Mouse (Mus musculus): ENCODE measurements around the gene Tbcc. TPM values are rescaled to one million over a fixed set of nuclear protein-coding genes. Genes with fewer than 3 reads are reported as not detected.
A peak's percentile ranks its signal among the peaks of the same experiment; 100 is the strongest.

Gene Tbcc
- polyA plus RNA-seq, 2 experiments = 27.8 to 63.3 TPM

DNA sequence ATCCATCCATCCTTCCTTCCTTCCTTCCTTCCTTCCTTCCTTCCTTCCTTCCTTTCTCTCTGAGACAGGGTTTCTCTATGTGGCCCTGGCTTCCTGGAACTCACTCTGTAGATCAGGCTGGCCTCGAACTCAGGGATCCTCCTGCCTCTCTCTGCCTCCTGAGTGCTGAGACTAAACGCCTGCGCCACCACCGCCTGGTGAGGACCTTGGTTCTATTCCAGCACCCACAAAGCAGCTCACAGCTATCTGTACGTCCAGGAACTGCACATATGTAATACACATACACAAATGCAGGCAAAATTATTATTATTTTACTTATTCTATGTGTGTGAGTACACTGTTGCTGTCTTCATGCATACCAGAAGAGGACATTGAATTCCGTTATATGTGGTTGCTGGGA lies 5.7 kb upstream of the Tbcc start:
- Histone ChIP-seq H3K27ac (replicated peaks; ENCODE audit: low read depth, low read length) (no peak overlapping the region), H3K4me3 (replicated peaks; ENCODE audit: low read length) (no peak overlapping the region), H3K4me2 (replicated peaks; ENCODE audit: low read depth, low read length, severe bottlenecking) (no peak overlapping the region), H3K36me3 (ENCODE audit: control insufficient read depth, insufficient read depth, low read length) (no peaks in the 10 kb centered on the region), H3K27me3 (ENCODE audit: control insufficient read depth, insufficient read depth, low read length) (no peaks in the 10 kb centered on the region), H3K9me3 (ENCODE audit: control insufficient read depth, low read length) (no peaks in the 10 kb centered on the region), H3K4me1 (ENCODE audit: control insufficient read depth, insufficient read depth, low read length) (0 out of 2 replicates have a peak, but pooled peaks cover 5% of the 10 kb centered on the region), H3K9ac (ENCODE audit: low read depth, low read length, severe bottlenecking) (no peak overlapping the region)
- DNase-seq (ENCODE audit: low spot score) (no peak), ATAC-seq (ENCODE audit: low FRiP score, low read depth) (no peak)
- WGBS = 93% methylated on average over 6 of the region's 6 CpGs
- no peak for TF ChIP-seq POLR2A (IDR thresholded peaks at IDR 0.05; ENCODE audit: borderline replicate concordance, extremely low read depth, insufficient read depth, insufficient read length)

DNA sequence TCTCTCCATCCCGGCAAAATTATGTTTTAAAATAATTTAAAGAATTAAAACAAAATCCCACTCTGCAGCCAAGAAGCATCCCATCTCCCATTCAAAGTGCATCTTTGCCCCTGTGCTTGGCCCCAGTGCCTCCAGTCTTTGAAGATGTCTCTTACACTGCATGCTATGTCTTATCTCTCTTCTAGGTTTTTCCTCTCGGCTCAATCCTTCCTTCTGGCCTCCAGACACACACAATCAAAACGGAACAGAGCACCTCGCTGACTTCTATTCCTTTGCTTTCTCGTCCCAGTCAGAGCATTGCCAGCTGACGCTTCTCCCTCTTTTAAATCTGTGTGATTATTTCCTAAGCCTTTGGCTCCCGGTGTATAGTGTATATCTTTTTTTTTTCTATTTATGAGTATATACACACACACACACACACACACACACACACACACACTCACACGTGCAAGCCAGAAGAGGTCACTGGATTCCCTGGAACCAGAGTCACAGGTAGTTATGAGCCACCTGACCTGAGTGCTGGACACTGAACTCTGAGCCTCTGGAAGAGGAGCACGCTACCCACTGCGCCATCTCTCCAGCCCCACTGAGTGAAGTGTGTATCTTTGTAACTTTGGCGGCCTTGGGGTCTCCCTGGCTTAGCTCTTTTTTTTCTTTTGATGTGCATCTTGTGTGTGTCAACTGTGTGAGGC lies 5.1 kb upstream of the Tbcc start:
- no peaks in the 10 kb centered on the region for H3K36me3 ChIP-seq (ENCODE audit: control insufficient read depth, insufficient read depth, low read length)
- TF ChIP-seq POLR2A (IDR thresholded peaks at IDR 0.05; ENCODE audit: borderline replicate concordance, extremely low read depth, insufficient read depth, insufficient read length) = no peak
- no peak overlapping the region for H3K9ac ChIP-seq (ENCODE audit: low read depth, low read length, severe bottlenecking)
- H3K4me3 ChIP-seq (replicated peaks; ENCODE audit: low read length) = no peak overlapping the region
- no peak overlapping the region for H3K27ac ChIP-seq (replicated peaks; ENCODE audit: low read depth, low read length)
- no peaks in the 10 kb centered on the region for H3K9me3 ChIP-seq (ENCODE audit: control insufficient read depth, low read length)
- H3K27me3 ChIP-seq (ENCODE audit: control insufficient read depth, insufficient read depth, low read length) = no peaks in the 10 kb centered on the region
- no peak for DNase-seq (ENCODE audit: low spot score)
- no peak for ATAC-seq (ENCODE audit: low FRiP score, low read depth)
- 0 out of 2 replicates have a peak, but pooled peaks cover 5% of the 10 kb centered on the region for H3K4me1 ChIP-seq (ENCODE audit: control insufficient read depth, insufficient read depth, low read length)
- no peak overlapping the region for H3K4me2 ChIP-seq (replicated peaks; ENCODE audit: low read depth, low read length, severe bottlenecking)
- WGBS = 80% methylated on average over 11 of the region's 11 CpGs

DNA sequence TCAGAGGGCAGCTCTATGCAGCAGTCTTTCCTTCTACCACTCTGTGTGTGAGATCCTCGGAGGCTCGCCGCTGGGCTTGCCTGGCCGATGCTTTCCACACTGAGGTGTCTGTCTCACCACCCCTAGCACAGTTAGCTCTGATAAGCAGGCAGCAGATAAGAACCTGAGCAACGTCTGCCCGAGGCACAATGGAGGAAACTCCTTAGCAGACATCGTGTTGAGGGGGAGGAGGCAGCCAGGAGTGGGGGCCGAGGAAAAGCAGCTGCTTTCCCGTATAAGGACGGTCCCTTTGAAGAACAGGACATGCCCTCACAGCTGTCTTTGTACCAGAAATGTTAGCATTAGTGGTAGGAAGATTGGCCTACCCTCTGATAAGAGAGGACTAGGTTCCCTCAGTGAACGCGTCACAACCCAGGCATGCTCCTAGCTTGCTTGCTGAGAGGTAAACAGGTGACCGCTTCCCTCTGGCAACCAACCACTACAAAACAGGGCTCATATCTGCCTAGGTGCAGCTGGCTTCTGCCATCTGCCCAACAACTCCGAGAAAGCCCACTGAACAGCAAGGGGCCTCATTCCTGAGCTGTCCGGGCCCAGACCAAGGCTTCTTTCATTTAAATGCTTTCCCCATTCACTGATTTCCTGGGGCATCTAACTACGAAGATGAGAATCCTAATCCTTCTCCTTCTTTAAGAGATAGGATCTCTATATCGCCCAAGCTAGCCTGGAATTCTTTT lies 4.4 kb upstream of the Tbcc start:
- Histone ChIP-seq H3K36me3 (ENCODE audit: control insufficient read depth, insufficient read depth, low read length) (no peaks in the 10 kb centered on the region), H3K9me3 (ENCODE audit: control insufficient read depth, low read length) (no peaks in the 10 kb centered on the region), H3K9ac (ENCODE audit: low read depth, low read length, severe bottlenecking) (no peak overlapping the region), H3K27me3 (ENCODE audit: control insufficient read depth, insufficient read depth, low read length) (no peaks in the 10 kb centered on the region), H3K4me3 (replicated peaks; ENCODE audit: low read length) (no peak overlapping the region), H3K27ac (replicated peaks; ENCODE audit: low read depth, low read length) (no peak overlapping the region), H3K4me2 (replicated peaks; ENCODE audit: low read depth, low read length, severe bottlenecking) (no peak overlapping the region), H3K4me1 (ENCODE audit: control insufficient read depth, insufficient read depth, low read length) (0 out of 2 replicates have a peak, but pooled peaks cover 5% of the 10 kb centered on the region)
- no peak for ATAC-seq (ENCODE audit: low FRiP score, low read depth)
- 42% methylated on average over 17 of the region's 17 CpGs for WGBS
- no peak for DNase-seq (ENCODE audit: low spot score)
- TF ChIP-seq POLR2A (IDR thresholded peaks at IDR 0.05; ENCODE audit: borderline replicate concordance, extremely low read depth, insufficient read depth, insufficient read length) = no peak

DNA sequence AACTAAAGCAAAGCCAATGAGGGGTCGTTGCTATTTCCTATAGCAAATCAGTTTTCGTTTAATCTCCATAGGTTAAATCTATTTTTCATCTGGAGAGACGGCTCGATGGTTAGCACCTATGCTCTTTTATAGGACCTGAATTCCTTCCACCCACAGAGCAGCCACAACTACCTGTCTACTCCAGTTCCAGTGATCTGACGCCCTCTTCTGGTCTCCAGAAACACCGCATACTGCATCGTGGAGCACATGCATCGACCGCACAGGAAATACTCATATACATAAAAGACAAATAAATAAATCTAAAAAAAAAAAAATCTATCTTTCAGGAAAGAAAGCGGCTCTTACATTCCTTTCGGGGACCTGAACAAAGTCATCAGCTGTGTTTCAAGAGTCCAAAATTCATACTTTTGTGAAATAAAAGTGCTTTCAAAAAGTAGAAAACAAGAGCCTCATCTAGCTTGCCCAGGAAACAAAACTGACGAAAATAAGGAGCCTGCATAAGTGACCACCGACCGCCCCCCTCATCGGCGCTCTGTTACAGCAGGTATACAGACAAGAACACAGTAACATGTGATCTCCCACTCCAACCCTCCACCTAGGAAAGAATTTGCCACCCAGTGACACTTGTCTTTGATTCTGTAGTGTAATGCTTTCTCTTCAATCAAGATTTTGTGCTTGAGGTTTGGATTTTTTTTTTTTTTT lies 1.8 kb upstream of the Tbcc start:
- peak; percentile 54 for DNase-seq (ENCODE audit: low spot score)
- Histone ChIP-seq H3K27me3 (ENCODE audit: control insufficient read depth, insufficient read depth, low read length) (no peaks in the 10 kb centered on the region), H3K27ac (replicated peaks; ENCODE audit: low read depth, low read length) (peak overlapping the region; percentile 98), H3K4me1 (ENCODE audit: control insufficient read depth, insufficient read depth, low read length) (peaks cover 22% of the 10 kb centered on the region), H3K36me3 (ENCODE audit: control insufficient read depth, insufficient read depth, low read length) (no peaks in the 10 kb centered on the region), H3K4me3 (replicated peaks; ENCODE audit: low read length) (peak overlapping the region; percentile 91), H3K9me3 (ENCODE audit: control insufficient read depth, low read length) (no peaks in the 10 kb centered on the region), H3K4me2 (replicated peaks; ENCODE audit: low read depth, low read length, severe bottlenecking) (peak overlapping the region; percentile 64), H3K9ac (ENCODE audit: low read depth, low read length, severe bottlenecking) (peak overlapping the region; percentile 81)
- TF ChIP-seq POLR2A (IDR thresholded peaks at IDR 0.05; ENCODE audit: borderline replicate concordance, extremely low read depth, insufficient read depth, insufficient read length) = no peak
- ATAC-seq (ENCODE audit: low FRiP score, low read depth) = no peak
- WGBS = 33% methylated on average over 16 of the region's 16 CpGs

DNA sequence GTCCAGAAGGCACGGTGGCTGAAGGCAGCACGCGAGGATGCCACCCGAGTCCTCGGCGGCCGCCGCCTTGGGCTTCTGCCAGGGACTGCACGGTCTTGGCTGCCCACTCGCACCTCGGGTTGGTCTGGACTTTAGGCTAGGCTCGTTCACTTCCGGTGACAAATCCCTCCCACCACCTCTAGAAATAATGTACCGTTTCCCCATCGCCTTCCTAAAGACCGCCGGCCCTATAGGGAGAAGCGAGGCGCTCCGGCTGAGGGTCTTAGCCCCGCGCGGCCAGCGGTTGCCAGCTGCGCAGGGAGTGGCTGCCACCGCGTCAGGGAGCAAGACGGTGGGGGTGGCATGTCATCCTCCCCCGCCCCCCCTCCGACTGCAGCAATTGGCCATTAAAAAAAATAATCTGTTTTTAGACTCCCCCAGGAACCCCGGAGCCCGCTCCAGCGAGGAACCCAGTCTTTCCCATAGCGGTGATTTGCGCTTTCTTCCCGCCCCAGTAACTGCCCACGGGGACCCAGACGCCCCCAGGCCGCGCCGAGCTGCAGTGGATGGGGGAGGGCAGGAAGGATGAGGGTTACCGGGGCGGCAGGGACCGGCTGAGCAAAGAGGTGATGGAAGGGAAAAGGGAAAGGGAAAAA lies 917 bp upstream of the Tbcc start:
- Histone ChIP-seq H3K9me3 (ENCODE audit: control insufficient read depth, low read length) (no peaks in the 10 kb centered on the region), H3K27me3 (ENCODE audit: control insufficient read depth, insufficient read depth, low read length) (no peaks in the 10 kb centered on the region), H3K36me3 (ENCODE audit: control insufficient read depth, insufficient read depth, low read length) (no peaks in the 10 kb centered on the region; the same call in 1 of the 2 replicates), H3K4me1 (ENCODE audit: control insufficient read depth, insufficient read depth, low read length) (peaks cover 22% of the 10 kb centered on the region), H3K9ac (ENCODE audit: low read depth, low read length, severe bottlenecking) (peak overlapping the region; percentile 81), H3K4me2 (replicated peaks; ENCODE audit: low read depth, low read length, severe bottlenecking) (peak overlapping the region; percentile 64), H3K4me3 (replicated peaks; ENCODE audit: low read length) (peak overlapping the region; percentile 91), H3K27ac (replicated peaks; ENCODE audit: low read depth, low read length) (peak overlapping the region; percentile 98)
- ATAC-seq (ENCODE audit: low FRiP score, low read depth) (peak; percentile 28), DNase-seq (ENCODE audit: low spot score) (peak; percentile 72)
- under 1% methylated on average over 39 of the region's 44 CpGs for WGBS
- TF ChIP-seq POLR2A (IDR thresholded peaks at IDR 0.05; ENCODE audit: borderline replicate concordance, extremely low read depth, insufficient read depth, insufficient read length) = peak; percentile 47; the same call in 1 of the 2 replicates
